Mouse (Mus musculus): ENCODE measurements around the gene Armc12.

- TF ChIP-seq GATA1 (IDR thresholded peaks at IDR 0.05; ENCODE audit: borderline replicate concordance, low read length) (no peak), FLI1 (IDR thresholded peaks at IDR 0.05; ENCODE audit: low read length) (no peak)
These were observed 23.1 kb upstream of the Armc12 start for GRCm38 (mm10) chr17:28507496-28507895.
